Mouse (Mus musculus) hindbrain, embryonic 14.5 days (tissue): ENCODE measurements at regions not wholly inside any gene's neighbourhood (a gene's known extent, or its start where the extent isn't known, plus 50 kb on each side); places are given as distances from the start of the nearest gene placed in this dataset.

Experiments used
- ATAC-seq: fragments of 200-750 bp; cut with Nextera tagmentation; 2 replicates; pipeline ENCODE4 v1.8.0; 2017; ENCODE audit warnings: moderate number of reproducible peaks, mild to moderate bottlenecking, moderate TSS enrichment, moderate library complexity; ENCODE audit not compliant: low FRiP score
- DNase-seq: peaks from one replicate; pipeline ENCODE4 v3.0.0-alpha.2; 2015; ENCODE audit warnings: low spot score
- H3K27ac ChIP-seq: fragments of 300-500 bp; sonication (generic); 2 replicates; pipeline ENCODE4 v1.5.1; 2014; ENCODE audit warnings: mild to moderate bottlenecking, moderate library complexity
- H3K27me3 ChIP-seq: fragments of 300-500 bp; sonication (generic); 2 replicates; pipeline ENCODE4 v1.6.1; 2014; ENCODE audit warnings: mild to moderate bottlenecking, low read length, mixed read lengths; ENCODE audit not compliant: control insufficient read depth, insufficient read depth
- H3K36me3 ChIP-seq: fragments of 300-500 bp; sonication (generic); replicated peaks from 2 replicates; pipeline ENCODE4 v1.6.1; 2014; ENCODE audit not compliant: control insufficient read depth, insufficient read depth
- H3K4me1 ChIP-seq: fragments of 300-500 bp; sonication (generic); replicated peaks from 2 replicates; pipeline ENCODE4 v1.6.1; 2014; ENCODE audit warnings: antibody characterized with exemption, low read length, mixed read lengths; ENCODE audit not compliant: control insufficient read depth, insufficient read depth
- H3K4me2 ChIP-seq: fragments of 300-500 bp; sonication (generic); replicated peaks from 2 replicates; pipeline ENCODE4 v1.6.1; 2014; ENCODE audit warnings: mild to moderate bottlenecking, moderate library complexity
- H3K4me3 ChIP-seq: fragments of 300-500 bp; sonication (generic); replicated peaks from 2 replicates; pipeline ENCODE4 v1.5.1; 2014; ENCODE audit warnings: mild to moderate bottlenecking, low read length
- H3K9ac ChIP-seq: fragments of 300-500 bp; sonication (generic); 2 replicates; pipeline ENCODE4 v1.6.1; 2014
- H3K9me3 ChIP-seq: fragments of 300-500 bp; sonication (generic); 2 replicates; pipeline ENCODE4 v1.6.1; 2016; ENCODE audit warnings: low read length; ENCODE audit not compliant: control insufficient read depth
- WGBS: fragments of 180-500 bp; shearing (Covaris S2); extraction: QIAGEN DNeasy Blood & Tissue Kit; methylation state at CpG from one replicate; pipeline ENCODE4 v1.1.7; 2014; 5-methylcytosine and 5-hydroxymethylcytosine counted together

DNA sequence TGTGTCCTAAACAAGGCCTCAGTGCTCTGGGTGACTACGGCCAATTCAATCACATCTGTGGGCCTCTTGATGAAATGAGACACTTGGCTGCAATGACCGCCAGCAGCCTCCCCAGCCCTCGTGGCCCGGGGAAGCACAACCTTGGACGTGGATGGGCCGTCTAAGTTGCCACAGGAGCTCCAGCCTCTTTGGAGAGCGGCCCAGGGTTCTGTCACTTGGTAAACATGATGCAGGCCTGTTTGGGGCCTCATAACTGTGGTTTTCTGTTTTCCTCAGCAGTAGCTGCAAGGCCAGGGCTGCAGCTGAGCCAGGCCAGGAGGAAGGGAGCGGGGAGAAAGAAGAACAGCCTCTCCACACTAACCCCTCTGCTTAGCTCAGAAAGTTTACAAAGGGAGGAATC lies 105.2 kb upstream of the Zmiz1 start:
- H3K27ac ChIP-seq = no peak overlapping the region
- 79% methylated on average over 8 of the region's 8 CpGs for WGBS

DNA sequence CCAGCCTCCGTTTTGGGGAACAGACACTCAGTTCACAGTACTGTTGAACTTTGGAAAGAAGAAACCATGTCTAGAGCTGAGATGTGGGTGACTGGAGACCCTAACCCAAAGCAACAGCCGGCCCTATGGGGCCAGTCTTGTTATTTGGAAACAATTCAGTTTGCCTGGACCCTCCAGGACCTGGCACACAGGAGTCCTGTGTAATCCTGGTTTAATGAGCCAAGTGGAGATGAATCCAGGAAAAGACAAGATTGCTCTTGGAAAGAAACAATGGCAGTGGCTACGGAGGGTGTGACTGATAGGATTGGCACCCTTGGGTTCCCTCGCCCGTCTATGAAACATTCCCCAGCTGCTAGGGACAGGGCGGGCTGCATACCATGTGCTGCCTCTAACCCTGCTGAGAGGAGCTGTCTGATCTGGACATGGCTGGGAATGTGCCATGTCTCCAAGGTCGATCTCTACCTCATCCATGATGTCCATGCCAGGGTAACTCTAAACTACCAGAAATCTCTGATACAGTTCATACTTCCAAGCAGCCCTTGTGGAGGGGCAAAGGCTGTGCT lies 104.6 kb upstream of the Zmiz1 start:
- no peaks in the 10 kb centered on the region for H3K36me3 ChIP-seq
- H3K9ac ChIP-seq = no peak overlapping the region
- no peak overlapping the region for H3K27ac ChIP-seq
- no peaks in the 10 kb centered on the region for H3K27me3 ChIP-seq
- H3K4me2 ChIP-seq = no peak overlapping the region
- H3K4me3 ChIP-seq = no peak overlapping the region
- 70% methylated on average over 7 of the region's 7 CpGs for WGBS
- H3K4me1 ChIP-seq = no peaks in the 10 kb centered on the region
- DNase-seq (no peak), ATAC-seq (no peak)
- no peaks in the 10 kb centered on the region for H3K9me3 ChIP-seq

More for the DNA sequence above, 105.2 kb upstream of the Zmiz1 start:
- H3K27me3 ChIP-seq = no peaks in the 10 kb centered on the region
- H3K4me1 ChIP-seq = no peaks in the 10 kb centered on the region
- no peak overlapping the region for H3K4me3 ChIP-seq
- H3K36me3 ChIP-seq = no peaks in the 10 kb centered on the region
- H3K9me3 ChIP-seq = no peaks in the 10 kb centered on the region
- DNase-seq (no peak), ATAC-seq (no peak)
- no peak overlapping the region for H3K4me2 ChIP-seq
- H3K9ac ChIP-seq = no peak overlapping the region

DNA sequence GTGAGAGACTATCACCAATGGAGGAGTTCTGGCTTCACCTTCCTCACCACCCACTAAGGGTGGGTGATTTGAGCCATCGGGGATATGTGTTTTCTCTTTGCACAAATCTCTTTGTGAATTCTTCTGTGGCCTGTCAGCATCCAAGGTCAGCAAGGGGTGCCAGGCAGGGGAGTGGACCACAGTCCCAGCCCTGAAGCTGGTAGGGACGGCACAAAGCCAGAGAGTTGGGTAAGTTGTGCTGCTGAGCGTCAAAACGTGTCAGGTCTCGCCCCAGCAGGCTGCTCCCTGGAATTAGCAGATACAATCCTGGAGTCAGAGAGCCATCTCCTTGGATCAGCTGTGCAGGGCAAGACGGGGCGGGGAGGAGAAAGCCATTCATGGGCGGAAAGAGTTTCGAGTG lies 101.2 kb upstream of the Zmiz1 start:
- no peak overlapping the region for H3K4me2 ChIP-seq
- no peak overlapping the region for H3K4me3 ChIP-seq
- no peaks in the 10 kb centered on the region for H3K36me3 ChIP-seq
- H3K27me3 ChIP-seq = no peaks in the 10 kb centered on the region
- H3K9ac ChIP-seq = no peak overlapping the region
- WGBS = 83% methylated on average over 9 of the region's 9 CpGs
- ATAC-seq (no peak), DNase-seq (no peak)
- no peaks in the 10 kb centered on the region for H3K4me1 ChIP-seq
- no peaks in the 10 kb centered on the region for H3K9me3 ChIP-seq
- H3K27ac ChIP-seq = no peak overlapping the region

DNA sequence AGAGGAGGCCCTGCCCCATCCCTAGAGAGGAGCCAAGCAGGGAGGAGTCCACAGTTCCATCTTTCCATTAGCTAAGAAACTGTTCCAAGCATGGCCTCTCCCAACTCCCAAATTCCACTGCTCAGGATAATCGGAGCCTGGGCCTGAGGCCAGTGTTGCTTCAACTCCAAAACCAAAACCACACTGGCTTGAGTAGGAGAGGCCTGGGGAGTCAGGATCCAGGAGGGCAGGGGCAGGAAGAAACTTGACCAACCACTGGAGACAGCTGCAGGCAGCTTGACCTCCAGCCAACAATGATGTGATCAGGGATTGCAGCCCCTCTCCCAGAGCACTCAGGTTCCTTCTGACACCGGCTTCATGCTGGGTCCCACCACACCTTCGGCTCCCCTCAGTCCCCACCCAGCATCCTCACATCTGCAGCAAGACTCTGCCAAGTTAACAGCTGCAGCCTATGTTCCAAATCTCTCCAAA lies 99.1 kb upstream of the Zmiz1 start:
- no peak overlapping the region for H3K9ac ChIP-seq
- H3K27me3 ChIP-seq = no peaks in the 10 kb centered on the region
- no peak overlapping the region for H3K4me2 ChIP-seq
- no peaks in the 10 kb centered on the region for H3K4me1 ChIP-seq
- ATAC-seq = no peak
- H3K27ac ChIP-seq = no peak overlapping the region
- WGBS = 97% methylated on average over 3 of the region's 3 CpGs
- H3K36me3 ChIP-seq = no peaks in the 10 kb centered on the region
- H3K4me3 ChIP-seq = no peak overlapping the region
- no peaks in the 10 kb centered on the region for H3K9me3 ChIP-seq
- DNase-seq = no peak

DNA sequence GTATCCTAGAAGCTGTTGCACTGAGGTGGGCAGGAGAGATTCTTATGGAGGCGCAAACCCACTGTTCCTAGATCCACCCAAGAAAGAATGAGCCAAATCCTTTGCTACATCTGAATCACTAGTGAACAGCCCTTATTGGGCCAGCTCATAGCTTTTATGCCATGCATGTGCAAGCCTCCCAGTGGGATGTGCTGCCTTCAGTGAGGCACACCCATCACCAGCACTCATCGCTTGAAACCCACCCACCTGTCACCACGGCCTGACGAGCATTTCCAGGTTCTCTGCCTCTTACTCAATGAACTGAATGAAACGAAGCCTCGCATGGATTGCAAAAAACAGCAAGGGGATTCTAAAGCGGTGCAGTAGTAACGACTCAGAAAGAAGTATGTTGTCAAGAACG lies 98.3 kb upstream of the Zmiz1 start:
- no peak overlapping the region for H3K9ac ChIP-seq
- WGBS = 76% methylated on average over 9 of the region's 9 CpGs
- no peaks in the 10 kb centered on the region for H3K27me3 ChIP-seq
- DNase-seq (no peak), ATAC-seq (no peak)
- H3K4me3 ChIP-seq = no peak overlapping the region
- no peaks in the 10 kb centered on the region for H3K36me3 ChIP-seq
- H3K4me2 ChIP-seq = no peak overlapping the region
- no peaks in the 10 kb centered on the region for H3K4me1 ChIP-seq
- H3K9me3 ChIP-seq = no peaks in the 10 kb centered on the region
- H3K27ac ChIP-seq = no peak overlapping the region

DNA sequence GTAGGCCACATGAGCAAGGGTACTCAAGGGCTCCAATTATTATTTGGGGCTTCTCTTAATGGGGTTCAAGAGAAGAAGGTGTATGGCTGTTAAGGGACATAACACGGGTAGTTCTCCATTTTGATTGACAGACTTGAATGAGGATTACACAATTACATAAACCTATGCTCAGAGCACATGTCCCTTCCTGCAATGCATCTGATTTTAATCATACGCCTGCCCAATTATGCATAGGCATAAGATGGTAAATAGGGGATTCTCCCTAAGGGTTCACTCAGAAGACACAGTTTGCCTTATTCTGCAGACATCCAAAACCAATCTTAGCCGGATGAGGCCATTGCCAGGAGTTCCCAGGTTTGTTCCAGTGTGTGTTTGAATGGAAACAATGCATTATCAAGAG lies 97.9 kb upstream of the Zmiz1 start:
- WGBS = 56% methylated on average over 3 of the region's 3 CpGs
- H3K9me3 ChIP-seq = no peaks in the 10 kb centered on the region
- no peak overlapping the region for H3K9ac ChIP-seq
- ATAC-seq = no peak
- H3K36me3 ChIP-seq = no peaks in the 10 kb centered on the region
- no peak overlapping the region for H3K27ac ChIP-seq
- H3K27me3 ChIP-seq = no peaks in the 10 kb centered on the region
- DNase-seq = no peak
- H3K4me1 ChIP-seq = no peaks in the 10 kb centered on the region
- no peak overlapping the region for H3K4me3 ChIP-seq
- H3K4me2 ChIP-seq = no peak overlapping the region

DNA sequence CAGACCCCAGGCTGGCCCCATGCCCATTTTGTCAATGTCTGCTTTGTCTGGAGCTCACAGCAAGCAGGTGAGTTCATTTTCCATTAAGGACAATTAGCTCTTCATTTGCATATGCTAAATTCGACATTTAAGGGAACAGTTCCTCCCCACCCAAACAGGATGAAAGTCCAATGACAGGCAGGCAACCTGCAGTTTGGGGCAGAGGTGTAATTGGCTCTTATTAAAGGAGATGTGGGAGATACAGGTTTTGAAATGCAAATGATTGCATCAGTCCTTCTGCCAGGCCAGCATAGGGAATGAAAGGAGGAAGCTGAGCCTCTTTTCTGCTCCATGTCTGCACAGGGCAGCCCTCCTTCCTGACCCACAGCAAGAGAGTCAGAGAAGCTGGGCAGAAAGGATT lies 96.2 kb upstream of the Zmiz1 start:
- Histone ChIP-seq H3K27ac (no peak overlapping the region), H3K4me1 (no peaks in the 10 kb centered on the region), H3K4me3 (no peak overlapping the region), H3K36me3 (no peaks in the 10 kb centered on the region), H3K9me3 (no peaks in the 10 kb centered on the region), H3K9ac (no peak overlapping the region), H3K4me2 (no peak overlapping the region), H3K27me3 (no peaks in the 10 kb centered on the region)
- WGBS = 14% methylated on average over 1 of the region's 1 CpGs
- DNase-seq (no peak), ATAC-seq (no peak)

DNA sequence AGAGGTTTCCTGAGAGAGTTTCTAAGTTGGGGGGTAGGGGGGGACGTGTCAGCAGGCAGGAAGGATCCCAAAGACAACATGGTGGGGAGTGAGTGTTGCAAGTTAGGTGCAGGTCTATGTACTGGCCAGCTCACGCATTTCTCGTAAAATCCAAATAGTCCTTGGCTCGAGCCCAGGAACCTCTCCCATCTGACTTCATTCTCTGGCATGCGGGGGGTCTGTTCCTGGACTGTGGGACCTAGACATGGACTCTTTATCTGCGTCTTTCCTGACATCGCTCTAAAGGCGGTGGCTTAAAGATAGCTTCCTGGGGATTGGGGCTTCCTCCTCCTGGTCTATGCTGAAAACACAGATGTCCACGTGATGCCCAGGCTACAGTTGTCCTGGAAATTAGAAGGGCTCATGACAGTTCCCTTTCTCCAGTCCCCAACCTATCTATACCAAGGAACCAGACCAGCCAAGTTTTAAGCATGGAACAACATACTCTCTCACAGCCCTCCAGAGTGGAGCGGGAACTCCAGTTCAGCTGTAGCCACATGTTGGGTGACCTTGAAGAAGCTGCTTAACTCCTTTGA lies 93.7 kb upstream of the Zmiz1 start:
- Histone ChIP-seq H3K9ac (no peak overlapping the region), H3K27me3 (no peaks in the 10 kb centered on the region), H3K4me3 (no peak overlapping the region), H3K4me2 (no peak overlapping the region), H3K36me3 (no peaks in the 10 kb centered on the region), H3K27ac (no peak overlapping the region), H3K4me1 (no peaks in the 10 kb centered on the region), H3K9me3 (no peaks in the 10 kb centered on the region)
- ATAC-seq = no peak
- 86% methylated on average over 10 of the region's 10 CpGs for WGBS
- DNase-seq = no peak

DNA sequence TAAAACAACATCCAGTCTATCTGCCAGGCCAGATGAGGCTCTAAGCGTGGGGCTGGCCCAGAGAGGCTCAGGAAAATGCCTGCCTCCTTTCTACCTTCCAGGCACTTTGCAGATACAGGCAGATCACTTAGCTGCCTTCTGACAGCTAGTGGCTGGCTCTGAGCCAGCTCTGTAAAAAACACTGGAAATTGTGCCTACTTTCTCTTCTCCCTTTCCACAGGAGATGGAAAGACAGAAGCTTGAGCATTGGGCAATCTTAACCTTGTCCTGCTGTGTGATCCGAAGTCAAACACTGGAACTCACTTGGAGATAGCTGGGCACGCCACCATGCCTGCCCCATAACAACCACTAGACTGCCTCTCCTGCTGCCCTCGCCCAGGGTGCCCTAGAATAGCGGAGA lies 93.0 kb upstream of the Zmiz1 start:
- Histone ChIP-seq H3K9ac (no peak overlapping the region), H3K4me2 (no peak overlapping the region), H3K4me1 (peaks cover 6% of the 10 kb centered on the region; the same call in 1 of the 2 replicates), H3K27ac (no peak overlapping the region), H3K9me3 (no peaks in the 10 kb centered on the region), H3K27me3 (no peaks in the 10 kb centered on the region), H3K4me3 (no peak overlapping the region), H3K36me3 (no peaks in the 10 kb centered on the region)
- ATAC-seq (no peak), DNase-seq (no peak)
- 83% methylated on average over 5 of the region's 5 CpGs for WGBS
